Mouse (Mus musculus): ENCODE measurements around the gene Osbp.
A peak's percentile ranks its signal among the peaks of the same experiment; 100 is the strongest.

Gene Osbp

GRCm38 (mm10) chr19:12010916-12011559 is 45.3 kb downstream of the Osbp start:
- DNase-seq (ENCODE audit: low read depth, low spot score) = peak; percentile 95

- DNase-seq (ENCODE audit: low read depth, low spot score) = peak; percentile 96
Observed at GRCm38 (mm10) chr19:12011560-12012556, 46.1 kb downstream of the Osbp start.

- DNase-seq (ENCODE audit: low read depth, low spot score) = no peak
Observed at GRCm38 (mm10) chr19:12012615-12013014, 46.9 kb downstream of the Osbp start.

GRCm38 (mm10) chr19:12013228-12013627 is 47.5 kb downstream of the Osbp start:
- peak; percentile 61 for DNase-seq (ENCODE audit: low read depth, low spot score)

- DNase-seq (ENCODE audit: low read depth, low spot score) = peak; percentile 72
Observed at GRCm38 (mm10) chr19:12015708-12016107, 50.0 kb downstream of the Osbp start.

GRCm38 (mm10) chr19:12016192-12016591 is 50.5 kb downstream of the Osbp start:
- peak; percentile 60 for DNase-seq (ENCODE audit: low read depth, low spot score)

- DNase-seq (ENCODE audit: low read depth, low spot score) = no peak
Observed at GRCm38 (mm10) chr19:12024149-12024548, 58.4 kb downstream of the Osbp start.

GRCm38 (mm10) chr19:12025333-12025732 is 59.6 kb downstream of the Osbp start:
- no peak for DNase-seq (ENCODE audit: low read depth, low spot score)

- no peak for DNase-seq (ENCODE audit: low read depth, low spot score)
Observed at GRCm38 (mm10) chr19:12026606-12027005, 60.9 kb downstream of the Osbp start.

- DNase-seq (ENCODE audit: low read depth, low spot score) = no peak
Observed at GRCm38 (mm10) chr19:12037727-12038126, 72.0 kb downstream of the Osbp start.

GRCm38 (mm10) chr19:12041217-12041616 is 75.5 kb downstream of the Osbp start, which contains the start of gene Olfr1423:
Gene Olfr1423 (minus strand): TSS chr19:12041317.
- no peak for DNase-seq (ENCODE audit: low read depth, low spot score)

- peak; percentile 18 for DNase-seq (ENCODE audit: low read depth, low spot score)
Observed at GRCm38 (mm10) chr19:12043163-12043562, 77.4 kb downstream of the Osbp start.

Measured in ES-CJ7 (cell line).